7 mouse cellular contexts compared by ENCODE assay signal in genomic region chr17:73196139-73196538, GRCm38 (mm10).
A peak's percentile ranks its signal among the peaks of the same experiment; 100 is the strongest.
DNase-seq lines count a peak whose midpoint lies in the region.

No protein-coding gene starts in this region.

- peak; percentile 25 to 27 for DNase-seq in layer of hippocampus, postnatal 10 days (ENCODE audit: low spot score in 2 of 2)
- DNase-seq in layer of hippocampus, adult 9-10 months (ENCODE audit: low spot score) = no peak
- peak; percentile 46 for DNase-seq in ES-CJ7 (ENCODE audit: low read depth, low spot score)
- peak; percentile 44 for DNase-seq in embryo, embryonic 10 days (ENCODE audit: low spot score)
- peak; percentile 11 for DNase-seq in retina, postnatal 1 day
- no peak for DNase-seq in frontal cortex, postnatal 14 days (ENCODE audit: low spot score in 2 of 2)
- DNase-seq in cerebellum, adult 11 months = no peak

Comparison
In these comparisons a context has a peak if more than half of its experiments do, and no peak if none do; other contexts are left out.
1. DNase-seq: peak in layer of hippocampus, postnatal 10 days (2 of 2), ES-CJ7 (single experiment), embryo, embryonic 10 days (single experiment) and retina, postnatal 1 day (single experiment); none in layer of hippocampus, adult 9-10 months (single experiment), frontal cortex, postnatal 14 days (0 of 2) and cerebellum, adult 11 months (single experiment).